Mouse (Mus musculus): ENCODE data around the gene Stard9. TPM values are rescaled to one million over a fixed set of nuclear protein-coding genes. Genes with fewer than 3 reads are reported as not detected.
"Not testable (repeated sequence)": the region's sequence is repeated elsewhere in the genome, so short reads cannot be mapped to it uniquely, and the experiment has no call there.

Stard9 gene
- polyA plus RNA-seq, 1 experiment from 2014 or later, result 3.6 TPM

- H3K4me1 ChIP-seq (ENCODE audit: control insufficient read depth, insufficient read depth, low read length), result peaks cover 12% of the 10 kb centered on the region
- H3K4me2 ChIP-seq (ENCODE audit: low read depth, low read length), result no peak overlapping the region
- no peak for ATAC-seq (replicated peaks; ENCODE audit: extremely low read depth, insufficient read depth, low FRiP score)
- H3K27me3 ChIP-seq (ENCODE audit: control insufficient read depth, insufficient read depth, low read length), result no peaks in the 10 kb centered on the region
- peaks cover 3% of the 10 kb centered on the region; the same call in 1 of the 2 replicates for H3K36me3 ChIP-seq (ENCODE audit: control insufficient read depth, insufficient read depth)
- no peaks in the 10 kb centered on the region for H3K9me3 ChIP-seq (replicated peaks; ENCODE audit: control insufficient read depth, low read length)
- H3K27ac ChIP-seq (ENCODE audit: low read length), result no peak overlapping the region
- no peak overlapping the region for H3K4me3 ChIP-seq (ENCODE audit: low read length)
- no peak overlapping the region for H3K9ac ChIP-seq (ENCODE audit: low read length)
These were observed 33.8 kb downstream of the Stard9 start for GRCm38 (mm10) chr2:120662766-120663165.

- Histone ChIP-seq H3K36me3 (ENCODE audit: control insufficient read depth, insufficient read depth) (peaks cover 3% of the 10 kb centered on the region; the same call in 1 of the 2 replicates), H3K9ac (ENCODE audit: low read length) (no peak overlapping the region), H3K4me3 (ENCODE audit: low read length) (no peak overlapping the region), H3K27ac (ENCODE audit: low read length) (no peak overlapping the region; the same call in 1 of the 2 replicates), H3K27me3 (ENCODE audit: control insufficient read depth, insufficient read depth, low read length) (no peaks in the 10 kb centered on the region), H3K4me2 (ENCODE audit: low read depth, low read length) (no peak overlapping the region), H3K4me1 (ENCODE audit: control insufficient read depth, insufficient read depth, low read length) (peaks cover 12% of the 10 kb centered on the region), H3K9me3 (replicated peaks; ENCODE audit: control insufficient read depth, low read length) (no peaks in the 10 kb centered on the region)
- ATAC-seq (replicated peaks; ENCODE audit: extremely low read depth, insufficient read depth, low FRiP score), result no peak
- 57% methylated on average over 3 of the region's 3 CpGs for whole genome bisulfite sequencing
These were observed 34.7 kb downstream of the Stard9 start for GRCm38 (mm10) chr2:120663491-120664154.

- Histone ChIP-seq H3K4me3 (ENCODE audit: low read length) (no peak overlapping the region), H3K27ac (ENCODE audit: low read length) (no peak overlapping the region), H3K4me1 (ENCODE audit: control insufficient read depth, insufficient read depth, low read length) (peaks cover 9% of the 10 kb centered on the region), H3K9ac (ENCODE audit: low read length) (no peak overlapping the region), H3K27me3 (ENCODE audit: control insufficient read depth, insufficient read depth, low read length) (no peaks in the 10 kb centered on the region), H3K9me3 (replicated peaks; ENCODE audit: control insufficient read depth, low read length) (no peaks in the 10 kb centered on the region), H3K36me3 (ENCODE audit: control insufficient read depth, insufficient read depth) (peaks cover 3% of the 10 kb centered on the region; the same call in 1 of the 2 replicates), H3K4me2 (ENCODE audit: low read depth, low read length) (no peak overlapping the region)
- no peak for ATAC-seq (replicated peaks; ENCODE audit: extremely low read depth, insufficient read depth, low FRiP score)
- 86% methylated on average over 2 of the region's 2 CpGs for WGBS
These were observed 38.5 kb downstream of the Stard9 start for GRCm38 (mm10) chr2:120667446-120667845.

DNA sequence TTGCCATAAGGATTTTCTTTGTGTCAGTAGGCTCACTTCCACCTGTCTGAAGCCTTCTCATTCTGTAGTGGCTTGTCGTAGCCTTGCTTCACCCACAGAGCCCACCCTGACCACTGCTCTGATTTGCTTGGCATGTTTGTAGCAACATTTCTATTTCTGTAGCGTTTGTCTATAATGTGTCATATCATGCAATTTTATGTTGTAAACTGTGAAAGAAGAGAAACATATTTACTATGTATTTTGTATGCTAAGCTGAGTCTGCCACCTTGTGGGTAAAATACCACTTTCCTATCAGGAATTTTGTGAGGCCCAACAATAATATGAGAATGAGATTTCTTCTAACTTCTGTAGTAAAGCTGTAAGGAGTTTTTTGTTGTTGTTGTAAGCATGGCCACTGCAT is 41.3 kb downstream of the Stard9 start:
- H3K36me3 ChIP-seq (ENCODE audit: control insufficient read depth, insufficient read depth), result peaks cover 2% of the 10 kb centered on the region; the same call in 1 of the 2 replicates
- no peaks in the 10 kb centered on the region for H3K9me3 ChIP-seq (replicated peaks; ENCODE audit: control insufficient read depth, low read length)
- 71% methylated on average over 2 of the region's 2 CpGs for WGBS
- no peak overlapping the region for H3K4me3 ChIP-seq (ENCODE audit: low read length)
- no peak for ATAC-seq (replicated peaks; ENCODE audit: extremely low read depth, insufficient read depth, low FRiP score)
- H3K4me2 ChIP-seq (ENCODE audit: low read depth, low read length), result no peak overlapping the region
- H3K27ac ChIP-seq (ENCODE audit: low read length), result no peak overlapping the region
- no peak overlapping the region for H3K9ac ChIP-seq (ENCODE audit: low read length)
- no peaks in the 10 kb centered on the region for H3K4me1 ChIP-seq (ENCODE audit: control insufficient read depth, insufficient read depth, low read length)
- no peaks in the 10 kb centered on the region for H3K27me3 ChIP-seq (ENCODE audit: control insufficient read depth, insufficient read depth, low read length)

GRCm38 (mm10) chr2:120681151-120681550 is 52.2 kb downstream of the Stard9 start:
- not testable (repeated sequence) for H3K4me1 ChIP-seq (ENCODE audit: control insufficient read depth, insufficient read depth, low read length); H3K4me2 ChIP-seq (ENCODE audit: low read depth, low read length); ATAC-seq (replicated peaks; ENCODE audit: extremely low read depth, insufficient read depth, low FRiP score); H3K4me3 ChIP-seq (ENCODE audit: low read length); H3K9ac ChIP-seq (ENCODE audit: low read length); H3K27me3 ChIP-seq (ENCODE audit: control insufficient read depth, insufficient read depth, low read length); H3K36me3 ChIP-seq (ENCODE audit: control insufficient read depth, insufficient read depth); H3K9me3 ChIP-seq (replicated peaks; ENCODE audit: control insufficient read depth, low read length); H3K27ac ChIP-seq (ENCODE audit: low read length)
- WGBS, result 72% methylated on average over 7 of the region's 7 CpGs

DNA sequence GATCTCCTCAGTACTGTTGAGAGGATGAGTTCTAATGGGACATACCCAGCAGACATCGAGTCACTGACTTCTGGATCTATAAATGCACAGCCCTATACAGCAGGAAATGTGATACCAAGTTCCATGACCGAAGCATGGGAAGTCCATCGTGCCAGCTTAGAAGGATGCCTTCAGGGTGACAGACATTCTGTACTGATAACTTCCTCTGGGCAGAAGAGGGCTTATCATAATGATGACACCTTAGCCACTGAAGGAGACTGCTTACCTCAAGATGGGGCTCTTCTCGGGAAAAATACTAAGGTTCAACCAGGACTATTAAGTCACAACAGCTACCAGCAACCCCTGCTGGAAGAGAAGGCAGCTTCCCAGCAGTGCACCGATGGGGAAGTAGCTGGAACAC is 68.8 kb downstream of the Stard9 start:
- ATAC-seq (replicated peaks; ENCODE audit: extremely low read depth, insufficient read depth, low FRiP score), result no peak
- H3K36me3 ChIP-seq (ENCODE audit: control insufficient read depth, insufficient read depth), result peaks cover 4% of the 10 kb centered on the region; the same call in 1 of the 2 replicates
- 72% methylated on average over 5 of the region's 5 CpGs for WGBS
- no peaks in the 10 kb centered on the region for H3K9me3 ChIP-seq (replicated peaks; ENCODE audit: control insufficient read depth, low read length)
- no peaks in the 10 kb centered on the region for H3K27me3 ChIP-seq (ENCODE audit: control insufficient read depth, insufficient read depth, low read length)
- no peaks in the 10 kb centered on the region for H3K4me1 ChIP-seq (ENCODE audit: control insufficient read depth, insufficient read depth, low read length)
- H3K27ac ChIP-seq (ENCODE audit: low read length), result no peak overlapping the region
- no peak overlapping the region for H3K4me2 ChIP-seq (ENCODE audit: low read depth, low read length)
- no peak overlapping the region for H3K9ac ChIP-seq (ENCODE audit: low read length)
- no peak overlapping the region for H3K4me3 ChIP-seq (ENCODE audit: low read length)

DNA sequence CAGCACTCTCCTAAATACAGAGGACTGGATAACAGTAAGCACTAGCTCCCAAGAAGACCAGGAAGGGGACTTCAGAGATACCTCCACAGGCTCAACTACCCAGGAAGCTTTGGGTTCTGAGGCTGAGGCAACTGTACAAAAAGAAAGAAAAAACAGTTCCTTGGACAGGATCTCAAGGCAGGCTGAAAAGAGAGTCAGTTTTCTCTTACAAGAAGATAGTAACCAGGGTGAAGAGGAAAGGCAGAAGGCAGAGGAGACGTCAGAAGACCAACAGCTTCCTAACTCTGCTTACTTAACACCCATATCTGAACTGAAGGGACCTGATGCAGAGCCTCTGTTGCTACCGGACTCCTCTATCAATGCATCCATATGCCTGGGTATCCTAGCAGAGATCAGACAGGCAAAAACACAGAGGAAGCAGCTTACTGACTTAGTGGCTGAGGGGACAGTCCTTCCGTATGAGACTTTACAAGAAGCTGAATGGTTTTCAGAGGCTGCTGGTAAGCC is 71.5 kb downstream of the Stard9 start:
- WGBS, result 87% methylated on average over 3 of the region's 3 CpGs
- Histone ChIP-seq H3K9ac (ENCODE audit: low read length) (no peak overlapping the region), H3K4me1 (ENCODE audit: control insufficient read depth, insufficient read depth, low read length) (no peaks in the 10 kb centered on the region), H3K4me3 (ENCODE audit: low read length) (no peak overlapping the region), H3K27me3 (ENCODE audit: control insufficient read depth, insufficient read depth, low read length) (no peaks in the 10 kb centered on the region), H3K4me2 (ENCODE audit: low read depth, low read length) (no peak overlapping the region), H3K9me3 (replicated peaks; ENCODE audit: control insufficient read depth, low read length) (no peaks in the 10 kb centered on the region), H3K27ac (ENCODE audit: low read length) (no peak overlapping the region), H3K36me3 (ENCODE audit: control insufficient read depth, insufficient read depth) (peaks cover 2% of the 10 kb centered on the region; the same call in 1 of the 2 replicates)
- ATAC-seq (replicated peaks; ENCODE audit: extremely low read depth, insufficient read depth, low FRiP score), result no peak

DNA sequence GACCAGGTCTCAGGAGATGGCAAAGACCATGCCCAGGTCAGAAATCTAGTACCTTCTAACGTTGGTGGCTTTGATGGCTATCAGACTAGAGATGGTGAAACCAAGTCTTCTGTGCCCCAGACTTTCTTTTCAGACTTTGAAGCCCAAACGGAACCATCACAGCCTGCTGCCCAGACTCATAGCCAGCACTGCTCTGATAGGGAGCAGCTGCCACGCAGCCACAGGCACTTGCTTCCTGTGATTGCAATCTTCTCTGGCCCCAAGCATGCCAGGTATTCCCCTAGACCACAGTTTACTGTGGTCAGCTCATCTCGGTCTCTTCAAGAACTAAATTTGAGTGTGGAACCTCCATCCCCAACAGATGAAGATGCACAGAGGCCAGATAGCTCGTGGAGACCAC is 73.8 kb downstream of the Stard9 start:
- Histone ChIP-seq H3K27me3 (ENCODE audit: control insufficient read depth, insufficient read depth, low read length) (no peaks in the 10 kb centered on the region), H3K9me3 (replicated peaks; ENCODE audit: control insufficient read depth, low read length) (no peaks in the 10 kb centered on the region), H3K27ac (ENCODE audit: low read length) (no peak overlapping the region), H3K9ac (ENCODE audit: low read length) (no peak overlapping the region), H3K4me1 (ENCODE audit: control insufficient read depth, insufficient read depth, low read length) (no peaks in the 10 kb centered on the region), H3K4me2 (ENCODE audit: low read depth, low read length) (no peak overlapping the region), H3K4me3 (ENCODE audit: low read length) (no peak overlapping the region), H3K36me3 (ENCODE audit: control insufficient read depth, insufficient read depth) (no peaks in the 10 kb centered on the region; the same call in 1 of the 2 replicates)
- no peak for ATAC-seq (replicated peaks; ENCODE audit: extremely low read depth, insufficient read depth, low FRiP score)
- WGBS, result 63% methylated on average over 5 of the region's 5 CpGs

DNA sequence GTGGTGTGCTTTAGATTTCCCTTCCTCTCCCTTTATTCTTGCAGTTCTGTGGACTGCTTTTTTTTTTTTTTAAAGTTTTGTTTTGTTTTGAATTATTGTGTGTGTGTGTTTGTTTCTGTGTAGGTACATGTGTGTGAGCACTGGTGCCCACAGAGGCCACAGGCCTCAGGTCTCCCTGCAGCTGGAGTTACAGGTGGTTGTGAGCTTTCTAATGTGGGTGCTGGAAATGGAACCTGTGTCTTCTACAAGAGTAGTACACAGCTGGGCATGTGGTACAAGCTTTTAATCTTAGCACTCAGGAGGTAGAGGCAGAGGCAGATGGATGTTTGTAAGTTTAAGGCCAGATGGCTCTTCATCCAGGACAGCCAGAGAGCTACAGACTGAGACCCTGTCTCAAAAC is 78.1 kb downstream of the Stard9 start:
- H3K9me3 ChIP-seq (replicated peaks; ENCODE audit: control insufficient read depth, low read length), result no peaks in the 10 kb centered on the region
- no peak overlapping the region for H3K4me2 ChIP-seq (ENCODE audit: low read depth, low read length)
- H3K27ac ChIP-seq (ENCODE audit: low read length), result no peak overlapping the region
- no peak overlapping the region for H3K4me3 ChIP-seq (ENCODE audit: low read length)
- ATAC-seq (replicated peaks; ENCODE audit: extremely low read depth, insufficient read depth, low FRiP score), result no peak
- H3K4me1 ChIP-seq (ENCODE audit: control insufficient read depth, insufficient read depth, low read length), result peaks cover 5% of the 10 kb centered on the region
- H3K9ac ChIP-seq (ENCODE audit: low read length), result no peak overlapping the region
- H3K36me3 ChIP-seq (ENCODE audit: control insufficient read depth, insufficient read depth), result no peaks in the 10 kb centered on the region; the same call in 1 of the 2 replicates
- no peaks in the 10 kb centered on the region for H3K27me3 ChIP-seq (ENCODE audit: control insufficient read depth, insufficient read depth, low read length)
